Mouse (Mus musculus) C2C12 (cell line): ENCODE results near the gene Arrdc2.

Source experiments
- CEBPB ChIP-seq: IDR thresholded peaks from one replicate; pipeline ENCODE4 v1.6.1; 2011; ENCODE audit warnings: low read depth, mild to moderate bottlenecking, control low read depth, moderate library complexity
- CTCF ChIP-seq: IDR thresholded peaks from one replicate; pipeline ENCODE4 v1.5.1; 2011; ENCODE audit not compliant: control insufficient read depth, insufficient read depth, insufficient read length
- FOSL1 ChIP-seq: IDR thresholded peaks from one replicate; pipeline ENCODE4 v1.8.0; 2011; ENCODE audit warnings: mild to moderate bottlenecking, low read length; ENCODE audit not compliant: poor library complexity, insufficient read depth, severe bottlenecking
- MAX ChIP-seq: IDR thresholded peaks from one replicate; pipeline ENCODE4 v1.6.1; 2011; ENCODE audit warnings: mild to moderate bottlenecking, control low read depth
- MYOD1 ChIP-seq: IDR thresholded peaks from one replicate; pipeline ENCODE4 v1.6.1; 2011; ENCODE audit warnings: low read depth; ENCODE audit not compliant: control insufficient read depth, insufficient read length
- USF1 ChIP-seq: IDR thresholded peaks from one replicate; pipeline ENCODE4 v1.6.1; 2011; ENCODE audit warnings: low read depth, mild to moderate bottlenecking, control low read depth, moderate library complexity

- no peak for TF ChIP-seq USF1
- TF ChIP-seq CTCF = no peak
- no peak for TF ChIP-seq MAX
- no peak for TF ChIP-seq MYOD1
- no peak for TF ChIP-seq CEBPB
- TF ChIP-seq FOSL1 = no peak
These were observed 48.2 kb downstream of the Arrdc2 start for GRCm38 (mm10) chr8:70791294-70791701.
